Mouse (Mus musculus) small intestine, adult 2 months (tissue): ENCODE results near the gene Morn4.

Source experiments
- CTCF ChIP-seq: fragments of 200-500 bp; IDR thresholded peaks from 2 replicates; pipeline ENCODE4 v1.5.1; 2012; ENCODE audit warnings: low read depth, mild to moderate bottlenecking, control low read depth, inconsistent platforms, low read length, moderate library complexity, mixed read lengths; ENCODE audit not compliant: insufficient replicate concordance, insufficient read length; ENCODE audit errors: extremely low read depth
- POLR2A ChIP-seq: fragments of 200-500 bp; IDR thresholded peaks from 2 replicates; pipeline ENCODE4 v1.6.1; 2012; ENCODE audit warnings: low read depth, mild to moderate bottlenecking, control low read depth, inconsistent platforms, low read length, moderate library complexity

DNA sequence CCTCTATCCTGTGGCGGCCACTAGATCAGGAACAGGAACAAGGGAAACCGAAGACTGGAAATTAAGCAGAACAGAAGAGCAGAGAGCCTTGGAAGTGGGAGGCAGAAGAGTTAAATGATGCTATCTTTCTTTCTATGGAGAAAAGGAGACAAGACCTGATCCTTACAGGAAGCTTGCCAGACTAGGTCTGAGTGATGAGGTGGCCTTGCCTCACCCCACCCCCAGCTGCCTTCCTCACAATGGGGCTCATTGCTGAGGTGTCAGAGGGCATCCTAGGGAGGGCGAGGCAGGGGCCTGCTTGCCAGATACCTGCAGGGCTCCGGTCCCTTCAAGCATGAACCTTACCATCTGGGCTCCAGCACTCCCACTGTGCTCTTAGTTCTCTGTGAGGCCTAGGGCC is 34.2 kb downstream of the Morn4 start, which contains the start of gene 4933411K16Rik:
- no peak for TF ChIP-seq CTCF
- TF ChIP-seq POLR2A, result no peak
